17 mouse cellular contexts compared by ENCODE assay signal in genomic region chr4:16476733-16477132, GRCm38 (mm10).
"Had no signal": no experiment of that assay in that cellular context is flagged by ENCODE, and none has a peak within 500 bp of the region (broad histone marks: within the 10 kb centered on the region; RNA-seq: fewer than 3 reads in every experiment).

No protein-coding gene starts in this region.

- H3K4me3 ChIP-seq: lung, embryonic 15.5 days; megakaryocyte, embryonic 14.5 days; midbrain, embryonic 13.5 days; midbrain, embryonic 15.5 days; neural tube, embryonic 12.5 days; stomach, embryonic 15.5 days had no signal

- DNase-seq: lung, adult 2 months; lung, postnatal 14 days; lung, postnatal 36 days; right cerebral cortex, adult 18-20 months; right cerebral cortex, postnatal 25 days; thymus, adult 2 months; thymus, postnatal 25 days; thymus, postnatal 4 days had no signal

- H3K4me1 ChIP-seq: lung, embryonic 15.5 days; megakaryocyte, embryonic 14.5 days; midbrain, embryonic 13.5 days; midbrain, embryonic 15.5 days; neural tube, embryonic 12.5 days; stomach, embryonic 15.5 days had no signal

- H3K27ac ChIP-seq: liver, embryonic 14.5 days; lung, embryonic 15.5 days; macrophage; midbrain, embryonic 13.5 days; midbrain, embryonic 15.5 days; neural tube, embryonic 12.5 days; stomach, embryonic 15.5 days; stomach, postnatal 0 days had no signal
